Mouse (Mus musculus) C2C12 (cell line): ENCODE results near the gene Cox5b.

ENCODE experiments used
- CEBPB ChIP-seq: IDR thresholded peaks from one replicate; pipeline ENCODE4 v1.6.1; 2011; ENCODE audit warnings: low read depth, mild to moderate bottlenecking, control low read depth, moderate library complexity
- CTCF ChIP-seq: IDR thresholded peaks from one replicate; pipeline ENCODE4 v1.5.1; 2011; ENCODE audit not compliant: control insufficient read depth, insufficient read depth, insufficient read length
- MAX ChIP-seq: IDR thresholded peaks from one replicate; pipeline ENCODE4 v1.6.1; 2011; ENCODE audit warnings: mild to moderate bottlenecking, control low read depth
- MYOD1 ChIP-seq: IDR thresholded peaks from one replicate; pipeline ENCODE4 v1.6.1; 2011; ENCODE audit warnings: low read depth; ENCODE audit not compliant: control insufficient read depth, insufficient read length
- USF1 ChIP-seq: IDR thresholded peaks from one replicate; pipeline ENCODE4 v1.6.1; 2011; ENCODE audit warnings: low read depth, mild to moderate bottlenecking, control low read depth, moderate library complexity

GRCm38 (mm10) chr1:36709055-36709853 is 18.0 kb downstream of the Cox5b start:
- no peak for TF ChIP-seq CTCF
- no peak for TF ChIP-seq MAX
- no peak for TF ChIP-seq MYOD1
- TF ChIP-seq USF1: no peak
- TF ChIP-seq CEBPB: no peak
